Mouse (Mus musculus) liver, postnatal 0 days (tissue): ENCODE results near the gene Nol11. TPM values are rescaled to one million over a fixed set of nuclear protein-coding genes. Genes with fewer than 3 reads are reported as not detected.
A peak's percentile ranks its signal among the peaks of the same experiment; 100 is the strongest.

Source experiments
- ATAC-seq: fragments of 200-750 bp; cut with Nextera tagmentation; 2 replicates; pipeline ENCODE4 v1.8.0; 2017; ENCODE audit warnings: mild to moderate bottlenecking, moderate library complexity
- DNase-seq: peaks from one replicate; pipeline ENCODE4 v3.0.0-alpha.2; 2016
- H3K27ac ChIP-seq: fragments of 300-500 bp; sonication (generic); 2 replicates; pipeline ENCODE4 v1.5.1; 2014; ENCODE audit warnings: antibody characterized with exemption, moderate library complexity, mild to moderate bottlenecking, low read depth
- H3K27me3 ChIP-seq: fragments of 300-500 bp; sonication (generic); 2 replicates; pipeline ENCODE4 v1.6.1; 2014; ENCODE audit warnings: low read length, control low read depth, mixed read lengths; ENCODE audit not compliant: insufficient read depth
- H3K36me3 ChIP-seq: fragments of 300-500 bp; sonication (generic); replicated peaks from 2 replicates; pipeline ENCODE4 v1.6.1; 2014; ENCODE audit warnings: mild to moderate bottlenecking, control low read depth, low read length, moderate library complexity, mixed read lengths; ENCODE audit not compliant: insufficient read depth
- H3K4me1 ChIP-seq: fragments of 300-500 bp; sonication (generic); 2 replicates; pipeline ENCODE4 v1.6.1; 2014; ENCODE audit warnings: antibody characterized with exemption, mild to moderate bottlenecking, control low read depth; ENCODE audit not compliant: insufficient read depth
- H3K4me2 ChIP-seq: fragments of 300-500 bp; sonication (generic); 2 replicates; pipeline ENCODE4 v1.6.1; 2014; ENCODE audit warnings: low read depth, mild to moderate bottlenecking, low read length, moderate library complexity, mixed read lengths
- H3K4me3 ChIP-seq: fragments of 300-500 bp; sonication (generic); 2 replicates; pipeline ENCODE4 v1.5.1; 2014; ENCODE audit warnings: low read depth, low read length
- H3K9ac ChIP-seq: fragments of 300-500 bp; sonication (generic); replicated peaks from 2 replicates; pipeline ENCODE4 v1.6.1; 2014; ENCODE audit warnings: mild to moderate bottlenecking, moderate library complexity
- H3K9me3 ChIP-seq: fragments of 300-500 bp; sonication (generic); 2 replicates; pipeline ENCODE4 v1.6.1; 2016; ENCODE audit warnings: mild to moderate bottlenecking, control low read depth, low read length, mixed read lengths
- CTCF ChIP-seq: sonication (generic); IDR thresholded peaks from 2 replicates; pipeline ENCODE4 v1.5.1; 2016; ENCODE audit warnings: antibody characterized with exemption, low read depth
- EP300 ChIP-seq: IDR thresholded peaks from 2 replicates; pipeline ENCODE4 v1.6.1; 2016; ENCODE audit warnings: antibody characterized with exemption, low read depth, mild to moderate bottlenecking
- WGBS: fragments of 180-500 bp; shearing (Covaris S2); extraction: QIAGEN DNeasy Blood & Tissue Kit; methylation state at CpG from one replicate; pipeline ENCODE4 v1.1.7; 2014; ENCODE audit not compliant: insufficient replicate concordance; 5-methylcytosine and 5-hydroxymethylcytosine counted together
- polyA plus RNA-seq: library from polyadenylated mRNA; unstranded; fragments of >200 nt; fragmentation: Nextera tagmentation; extraction: Ambion mirVana; gene quantifications from 2 replicates; pipeline ENCODE4 v1.2.1, GENCODE M21; 2015

The Nol11 gene
- polyA plus RNA-seq, 1 experiment from 2014 or later, result 11.7 TPM

DNA sequence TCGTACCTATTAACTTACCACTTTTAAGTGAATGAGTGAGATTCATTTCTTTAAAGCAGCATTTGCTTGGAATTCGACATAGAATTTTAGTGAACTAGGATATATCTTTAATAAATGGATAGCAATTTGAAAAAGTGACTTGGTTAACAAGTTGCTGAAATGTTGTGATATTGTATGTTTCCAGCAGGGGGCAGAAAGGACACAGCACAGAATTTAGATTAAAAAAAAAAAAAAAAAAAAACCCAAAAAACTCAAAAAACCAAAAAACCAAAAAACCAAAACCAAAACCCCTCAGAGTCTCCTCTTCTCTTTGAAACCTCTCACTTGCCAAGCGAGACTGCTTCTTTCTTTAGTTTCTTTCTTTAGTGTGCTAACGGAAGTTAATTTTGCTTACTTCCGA lies 24.6 kb upstream of the Nol11 start:
- Histone ChIP-seq H3K36me3 (peaks cover 17% of the 10 kb centered on the region), H3K9ac (no peak overlapping the region), H3K27me3 (no peaks in the 10 kb centered on the region), H3K27ac (no peak overlapping the region), H3K4me1 (no peaks in the 10 kb centered on the region), H3K4me2 (no peak overlapping the region), H3K9me3 (no peaks in the 10 kb centered on the region), H3K4me3 (no peak overlapping the region)
- DNase-seq (no peak), ATAC-seq (no peak)
- 73% methylated on average over 5 of the region's 5 CpGs for WGBS
- TF ChIP-seq CTCF (peak; percentile 58), EP300 (no peak)

DNA sequence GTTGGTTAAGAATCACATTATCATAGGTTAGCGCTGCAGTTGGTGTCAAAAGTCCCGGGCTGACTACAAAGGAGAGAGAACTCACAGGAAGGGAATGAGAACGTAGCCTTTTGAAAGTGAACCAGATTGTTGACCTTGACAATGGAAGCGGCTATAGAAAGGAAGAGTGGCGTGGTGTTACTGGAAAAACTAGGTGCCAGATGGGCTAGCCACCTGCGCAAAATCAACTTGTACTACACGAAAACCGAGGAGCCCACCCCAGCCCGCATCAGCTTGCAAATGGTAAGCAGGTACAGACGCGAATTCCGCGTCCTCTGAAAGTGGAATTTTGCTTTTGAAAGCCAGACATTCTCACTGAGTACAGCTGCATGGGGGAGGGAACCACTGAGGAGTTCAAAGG lies 20.6 kb upstream of the Nol11 start:
- Histone ChIP-seq H3K27me3 (no peaks in the 10 kb centered on the region), H3K9ac (no peak overlapping the region), H3K9me3 (no peaks in the 10 kb centered on the region), H3K4me2 (no peak overlapping the region), H3K27ac (no peak overlapping the region), H3K36me3 (peaks cover 9% of the 10 kb centered on the region), H3K4me1 (0 out of 2 replicates have a peak, but pooled peaks cover 2% of the 10 kb centered on the region), H3K4me3 (no peak overlapping the region)
- 89% methylated on average over 13 of the region's 13 CpGs for WGBS
- DNase-seq (no peak), ATAC-seq (no peak)
- TF ChIP-seq EP300 (no peak), CTCF (no peak)

DNA sequence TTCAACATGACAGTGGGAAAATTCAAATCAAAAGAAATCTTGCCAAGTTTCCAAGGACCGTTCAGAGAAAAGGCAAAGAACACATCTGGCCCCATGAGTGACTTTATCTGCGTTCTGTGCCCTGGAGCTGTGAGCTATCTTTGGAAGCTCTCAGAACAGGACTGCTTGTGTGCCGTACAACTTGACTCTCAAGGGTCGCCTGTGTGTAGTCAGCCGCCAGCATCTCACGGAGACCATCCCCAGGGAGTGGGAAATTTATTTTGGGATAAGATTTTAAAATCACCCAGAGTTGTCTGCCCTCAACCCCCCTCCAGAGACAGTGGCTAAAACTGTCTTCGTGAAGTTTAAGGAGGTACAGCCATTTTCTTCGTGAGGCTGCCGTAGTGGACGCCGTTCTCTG lies 12.6 kb upstream of the Nol11 start:
- DNase-seq, result no peak
- no peak overlapping the region for H3K4me3 ChIP-seq
- 88% methylated on average over 11 of the region's 11 CpGs for WGBS
- no peak for ATAC-seq
- H3K27me3 ChIP-seq, result no peaks in the 10 kb centered on the region
- TF ChIP-seq CTCF (no peak), EP300 (no peak)
- H3K36me3 ChIP-seq, result no peaks in the 10 kb centered on the region
- H3K4me2 ChIP-seq, result no peak overlapping the region
- H3K9ac ChIP-seq, result no peak overlapping the region
- 0 out of 2 replicates have a peak, but pooled peaks cover 2% of the 10 kb centered on the region for H3K4me1 ChIP-seq
- H3K9me3 ChIP-seq, result no peaks in the 10 kb centered on the region
- H3K27ac ChIP-seq, result no peak overlapping the region

DNA sequence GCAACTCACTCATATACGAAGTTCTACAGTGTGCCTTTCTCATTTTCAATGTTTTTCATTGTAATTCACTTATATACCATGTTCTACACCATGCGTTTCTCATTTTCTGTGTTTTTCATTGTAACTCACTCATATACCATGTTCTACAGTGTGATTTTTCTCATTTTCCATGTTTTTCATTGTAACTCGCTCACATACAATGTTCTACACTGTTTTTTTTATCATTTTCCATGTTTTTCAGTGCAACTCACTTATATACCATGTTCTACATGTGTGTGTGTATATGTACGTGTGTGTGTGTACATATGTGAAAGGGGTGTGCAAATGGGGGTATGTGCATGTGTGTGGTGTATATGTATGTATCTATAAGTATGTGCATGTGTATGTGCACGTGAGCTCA lies 10.1 kb upstream of the Nol11 start:
- ATAC-seq, result no peak

DNA sequence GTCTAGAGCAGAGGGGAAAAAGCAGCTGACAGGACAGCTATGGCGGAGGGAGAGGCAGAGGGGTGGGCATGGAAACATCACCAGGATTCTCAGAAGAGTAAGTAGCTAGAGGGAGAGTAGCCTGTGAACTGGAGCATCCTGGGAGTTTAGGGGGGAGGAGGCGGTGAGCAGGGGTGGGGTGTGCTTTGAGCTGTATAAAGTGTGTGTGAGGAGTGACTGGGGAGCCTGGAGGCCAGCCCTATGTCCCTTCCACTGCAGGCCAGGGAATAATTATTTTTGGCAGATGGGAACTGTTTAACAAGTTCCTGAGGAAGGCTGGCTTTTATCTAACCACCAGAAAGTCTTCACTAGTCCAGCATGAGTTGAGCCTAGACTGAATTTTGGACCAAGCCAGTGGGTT lies 6.2 kb upstream of the Nol11 start:
- DNase-seq, result no peak
- no peak overlapping the region for H3K4me3 ChIP-seq
- no peaks in the 10 kb centered on the region for H3K36me3 ChIP-seq
- TF ChIP-seq EP300 (no peak), CTCF (no peak)
- H3K4me1 ChIP-seq, result no peaks in the 10 kb centered on the region
- no peaks in the 10 kb centered on the region for H3K9me3 ChIP-seq
- WGBS, result 66% methylated on average over 2 of the region's 2 CpGs
- H3K4me2 ChIP-seq, result no peak overlapping the region
- no peak overlapping the region for H3K27ac ChIP-seq
- no peak for ATAC-seq
- H3K27me3 ChIP-seq, result no peaks in the 10 kb centered on the region
- H3K9ac ChIP-seq, result no peak overlapping the region

More for the DNA sequence above, 10.1 kb upstream of the Nol11 start:
- 76% methylated on average over 5 of the region's 5 CpGs for WGBS
- Histone ChIP-seq H3K9ac (no peak overlapping the region), H3K27ac (no peak overlapping the region), H3K9me3 (no peaks in the 10 kb centered on the region), H3K4me3 (no peak overlapping the region), H3K4me2 (no peak overlapping the region), H3K27me3 (no peaks in the 10 kb centered on the region), H3K36me3 (no peaks in the 10 kb centered on the region), H3K4me1 (no peaks in the 10 kb centered on the region)
- no peak for TF ChIP-seq EP300
- no peak for TF ChIP-seq CTCF
- no peak for DNase-seq

DNA sequence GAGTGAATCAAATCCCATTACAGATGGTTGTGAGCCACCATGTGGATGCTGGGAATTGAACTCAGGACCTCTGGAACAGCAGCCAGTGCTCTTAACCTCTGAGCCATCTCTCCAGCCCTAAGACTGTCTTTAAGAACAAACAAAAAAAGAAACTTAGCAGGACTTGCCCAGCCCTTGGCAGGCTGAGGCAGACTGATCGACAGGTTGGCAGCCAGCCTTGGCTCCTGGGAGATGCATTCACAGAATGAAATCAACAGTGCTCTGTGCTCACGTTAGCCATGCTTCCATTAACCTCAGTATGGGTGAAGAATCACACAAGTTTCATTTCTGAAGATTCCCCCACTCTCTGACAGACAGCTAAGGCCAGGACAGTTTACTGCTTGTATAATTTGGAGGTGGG lies 1.2 kb upstream of the Nol11 start:
- Histone ChIP-seq H3K36me3 (peaks cover 8% of the 10 kb centered on the region; the same call in 1 of the 2 replicates), H3K9ac (no peak overlapping the region), H3K4me1 (peaks cover 9% of the 10 kb centered on the region), H3K9me3 (no peaks in the 10 kb centered on the region), H3K4me2 (no peak overlapping the region), H3K27ac (no peak overlapping the region), H3K4me3 (no peak overlapping the region), H3K27me3 (no peaks in the 10 kb centered on the region)
- DNase-seq (no peak), ATAC-seq (no peak)
- TF ChIP-seq CTCF (no peak), EP300 (no peak)
- WGBS, result 63% methylated on average over 2 of the region's 2 CpGs

DNA sequence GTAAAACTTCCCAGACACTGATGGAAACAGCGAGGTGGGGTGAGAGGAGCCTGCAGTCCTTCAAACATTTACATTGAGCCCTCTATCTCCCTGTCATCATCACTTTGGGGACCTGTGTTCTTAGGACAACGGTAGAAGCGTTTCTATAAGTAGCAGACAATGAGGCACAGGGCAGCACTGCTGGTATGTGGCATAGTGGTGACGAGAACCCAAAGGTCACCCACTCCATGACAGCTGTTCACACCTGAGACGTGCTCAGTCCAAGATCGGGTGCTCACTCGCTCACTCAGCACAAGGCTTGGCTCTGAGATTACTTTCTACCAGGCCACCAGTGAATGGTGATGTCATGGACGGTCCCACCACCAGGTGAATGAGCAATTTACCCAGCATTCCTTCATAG lies 5.4 kb downstream of the Nol11 start:
- WGBS, result 86% methylated on average over 8 of the region's 8 CpGs

More for the DNA sequence above, 5.4 kb downstream of the Nol11 start:
- Histone ChIP-seq H3K27me3 (no peaks in the 10 kb centered on the region), H3K36me3 (peaks cover 35% of the 10 kb centered on the region), H3K9ac (no peak overlapping the region), H3K4me3 (no peak overlapping the region), H3K4me2 (no peak overlapping the region), H3K9me3 (no peaks in the 10 kb centered on the region), H3K27ac (no peak overlapping the region), H3K4me1 (peaks cover 7% of the 10 kb centered on the region)
- no peak for DNase-seq
- no peak for TF ChIP-seq CTCF
- no peak for ATAC-seq
